Mouse (Mus musculus) gastrocnemius, postnatal 14 days (tissue): ENCODE measurements around the gene N4bp2. TPM values are rescaled to one million over a fixed set of nuclear protein-coding genes. Genes with fewer than 3 reads are reported as not detected.
A peak's percentile ranks its signal among the peaks of the same experiment; 100 is the strongest.

Experiments used
- DNase-seq: peaks from one replicate; pipeline ENCODE4 v3.0.0; 2021; ENCODE audit warnings: mixed read lengths
- intact Hi-C: fragments of 180-260 bp; cut with DNase I; formaldehyde crosslinking; loops from one replicate; pipeline ENCODE4 v1.15.1; 2025; ENCODE audit warnings: low total_unique reads
- total RNA-seq, 2 experiments: library from RNA; stranded (reverse); gene quantifications; 2 replicates each; pipeline ENCODE4 v1.2.3; 2021

The N4bp2 gene
- total RNA-seq, 2 experiments from 2014 or later = 14.4 to 16.3 TPM

DNA sequence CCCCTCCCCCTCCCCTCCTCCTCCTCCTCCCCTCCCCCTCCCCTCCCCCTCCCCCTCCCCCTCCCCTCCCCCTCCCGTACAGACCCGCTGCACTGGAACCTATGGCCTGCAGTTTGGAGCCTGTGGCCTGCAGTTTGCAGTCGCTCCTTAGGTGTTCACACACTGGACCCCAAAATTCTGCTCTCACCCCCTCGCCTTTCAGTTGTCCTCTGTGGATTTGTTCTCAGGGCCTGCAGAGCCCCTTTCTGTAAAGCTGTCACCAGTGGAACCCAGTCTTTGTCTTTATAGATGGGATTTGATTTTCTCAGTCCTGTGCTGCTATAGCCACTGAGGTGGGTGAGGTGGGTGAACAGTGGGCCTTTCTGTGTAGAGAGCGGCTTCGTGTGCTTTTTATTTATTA is 95.0 kb downstream of the N4bp2 start:
- intact Hi-C loops = no loop called here
- DNase-seq = no peak

DNA sequence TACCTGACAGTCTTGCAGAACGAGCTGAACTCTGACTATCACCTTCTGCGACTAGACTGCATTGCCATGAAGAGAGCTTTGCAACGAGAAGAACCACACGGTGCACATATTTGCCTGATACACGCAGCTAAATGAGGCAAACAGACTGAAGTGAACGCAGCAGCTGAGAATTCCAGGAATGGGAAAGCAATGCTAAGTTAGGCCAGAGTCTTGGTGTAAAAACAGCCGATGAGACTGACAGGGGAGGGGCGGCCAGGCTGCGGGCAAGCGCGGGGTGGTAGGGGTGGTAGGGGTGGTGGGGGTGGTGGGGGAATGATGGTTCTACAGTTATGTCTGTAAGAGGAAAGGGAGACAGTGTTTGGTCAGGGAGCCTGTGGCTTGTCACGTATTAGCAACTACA is 95.6 kb downstream of the N4bp2 start:
- DNase-seq = peak; percentile 41
- intact Hi-C loops = no loop called here

DNA sequence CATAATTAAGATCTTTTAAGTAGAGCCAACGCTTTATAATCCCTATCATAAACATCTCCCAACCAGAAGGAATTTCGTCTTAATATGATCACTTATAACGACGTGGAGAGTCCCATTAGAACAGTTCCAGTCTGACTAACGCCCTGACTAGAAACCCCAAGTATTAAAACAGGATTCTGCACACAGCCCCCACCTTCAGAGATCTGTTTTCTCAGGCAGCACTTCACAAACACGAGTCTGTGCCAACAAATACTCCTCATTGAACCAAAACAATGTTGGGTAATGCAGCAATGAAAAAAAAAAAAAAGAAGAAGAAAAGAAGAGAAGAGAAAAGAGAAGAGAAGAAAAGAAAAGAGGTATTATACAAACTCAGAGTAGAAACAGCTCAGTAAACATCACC is 96.1 kb downstream of the N4bp2 start:
- DNase-seq = no peak
- intact Hi-C loops = no loop called here

DNA sequence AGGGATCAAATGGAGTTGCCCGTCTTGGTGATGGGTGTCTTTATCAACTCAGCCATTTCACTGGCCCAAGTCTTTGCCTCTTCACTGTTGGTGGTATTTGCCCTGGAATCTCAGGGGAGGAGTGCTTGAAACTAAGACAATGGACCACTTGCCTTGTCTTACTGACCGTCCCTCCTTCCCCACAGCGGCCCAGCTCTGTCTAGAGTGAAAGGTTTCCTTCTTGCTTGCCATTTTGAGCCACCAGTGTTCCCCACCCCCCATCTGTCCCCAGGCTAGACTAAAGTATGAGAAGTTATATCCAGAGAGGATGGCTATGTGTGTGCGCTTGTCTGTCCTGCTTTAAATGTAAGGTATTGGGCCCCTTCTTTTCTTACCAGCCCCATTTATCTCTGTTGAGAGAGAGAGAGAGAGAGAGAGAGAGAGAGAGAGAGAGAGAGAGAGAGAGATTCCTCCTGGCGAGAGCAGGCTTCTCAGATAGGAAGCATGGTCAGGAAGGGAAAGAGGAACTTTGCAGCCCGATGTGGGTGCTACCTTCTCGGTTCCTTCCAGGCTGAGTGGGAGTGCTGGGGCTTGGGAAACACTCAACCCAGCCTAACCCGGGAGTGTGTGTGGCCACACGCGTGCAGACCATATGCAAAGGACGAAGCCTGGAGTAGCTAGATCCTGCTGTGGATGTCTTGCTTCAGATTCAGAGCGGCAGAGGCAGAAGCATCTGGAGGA is 97.1 kb downstream of the N4bp2 start:
- DNase-seq = peak; percentile 13
- intact Hi-C loops = no loop called here

DNA sequence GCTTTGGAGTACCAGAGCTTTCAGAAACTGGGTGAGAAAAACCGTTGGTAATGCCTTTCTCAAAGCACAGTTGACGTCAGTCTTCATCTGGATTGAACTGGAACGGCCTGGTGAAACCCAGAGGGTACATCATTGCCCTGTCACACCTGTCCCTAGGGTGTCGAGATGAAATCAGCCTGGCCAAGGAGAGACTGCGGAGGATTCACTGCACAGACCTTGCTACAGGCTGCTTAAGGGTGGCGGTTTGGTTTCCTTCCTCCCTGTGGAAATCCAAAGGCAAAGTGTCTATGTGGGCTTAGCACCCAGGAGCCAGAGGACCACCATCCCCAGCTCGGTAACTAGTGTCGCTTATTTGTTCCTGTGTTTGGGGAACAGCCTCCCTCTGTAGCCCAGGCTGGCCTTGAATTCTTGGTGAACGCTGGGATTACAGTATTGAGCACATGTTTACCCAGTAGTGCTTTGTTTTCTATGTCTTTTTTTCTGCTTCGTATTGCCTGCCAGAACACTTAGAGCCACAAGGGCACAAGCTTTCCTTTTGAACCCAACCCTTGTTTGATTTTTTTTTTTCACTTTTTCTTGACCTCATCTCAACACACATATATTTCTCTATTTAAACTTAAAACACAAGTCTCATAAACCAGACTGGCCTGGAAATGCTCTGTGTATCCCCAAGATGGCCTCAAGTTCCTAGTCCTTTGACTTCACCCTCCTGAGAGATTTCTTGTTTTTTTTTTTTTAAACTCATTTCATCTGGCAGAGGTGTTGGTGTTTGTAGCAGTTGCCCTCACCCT is 98.0 kb downstream of the N4bp2 start, which contains the start of gene Rhoh:
Gene Rhoh (plus strand): TSS at position 60 of the 791 bp plus-strand sequence.
- no peak for DNase-seq
- intact Hi-C loops = no loop called here

DNA sequence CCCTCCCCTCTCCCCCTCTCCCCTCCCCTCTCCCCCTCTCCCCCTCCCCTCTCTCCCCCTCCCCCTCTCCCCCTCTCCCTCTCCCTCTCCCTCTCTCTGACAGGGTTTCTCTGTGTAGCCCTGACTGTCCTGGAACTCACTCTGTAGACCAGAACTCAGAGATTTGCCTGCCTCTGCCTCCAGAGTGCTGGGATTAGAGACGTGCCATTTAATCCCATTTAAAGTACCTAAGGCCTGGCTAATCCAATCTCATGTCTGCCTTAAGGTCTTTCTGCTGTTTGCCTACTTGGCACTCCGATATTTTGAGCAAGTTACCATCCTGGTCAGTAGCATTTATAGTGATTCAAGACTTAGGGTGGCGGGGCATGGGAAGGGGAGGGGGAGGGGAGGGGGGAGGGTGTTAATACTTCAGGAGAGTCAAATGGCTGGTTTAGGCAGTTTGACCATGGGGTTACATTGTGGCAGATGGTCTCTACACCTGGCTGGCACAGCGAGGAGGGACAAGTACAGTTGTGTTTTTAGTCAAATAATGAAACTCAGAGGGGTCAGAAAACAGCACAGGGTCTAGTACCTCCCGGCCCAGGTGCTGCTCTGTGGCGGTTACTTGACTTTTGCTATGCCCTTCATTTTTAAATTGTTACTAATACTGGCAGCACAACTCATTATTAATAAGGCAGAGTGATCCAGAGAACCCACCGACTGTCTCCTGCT is 99.1 kb downstream of the N4bp2 start:
- intact Hi-C loops = no loop called here
- DNase-seq = no peak

DNA sequence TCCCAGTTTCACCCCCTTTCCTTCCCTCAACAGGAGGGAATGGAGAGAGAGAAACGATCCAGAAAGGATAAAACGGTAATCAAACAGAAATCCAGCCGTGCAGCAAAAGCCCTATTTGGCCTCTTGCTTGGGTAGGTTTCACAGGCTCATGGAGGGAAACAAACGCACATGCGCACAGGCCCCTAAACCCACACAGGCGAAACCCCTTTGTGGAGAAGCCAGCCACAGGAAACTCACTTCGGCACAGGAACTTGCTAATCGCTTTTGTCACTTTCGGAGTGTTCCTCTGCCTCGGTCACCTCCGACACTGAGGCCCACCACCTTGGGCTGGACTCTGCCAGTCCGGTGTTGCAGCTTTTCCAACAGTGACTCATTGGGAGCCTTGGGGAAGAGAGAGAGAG is 100.0 kb downstream of the N4bp2 start:
- DNase-seq = peak; percentile 20
- intact Hi-C loops = no loop called here

DNA sequence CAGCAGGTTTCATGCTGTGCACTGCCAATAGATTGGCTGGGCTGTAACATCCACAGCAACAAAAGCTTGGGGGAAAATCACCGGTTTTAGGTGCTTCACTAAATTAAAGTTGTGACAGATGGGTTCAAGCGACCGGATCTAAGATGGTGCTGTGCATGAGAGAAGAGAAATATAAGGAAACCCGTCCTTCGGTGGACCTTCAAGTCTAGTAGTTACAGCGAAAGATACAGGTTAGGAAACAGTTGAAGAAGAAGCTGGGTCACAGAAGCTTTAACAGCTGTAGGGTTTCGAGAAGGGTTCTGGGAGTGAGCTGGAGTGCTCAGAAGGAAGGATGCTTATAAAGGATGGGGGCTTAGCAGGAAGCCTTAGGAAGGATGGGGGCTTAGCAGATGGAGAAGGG is 101.2 kb downstream of the N4bp2 start:
- intact Hi-C loops = no loop called here
- no peak for DNase-seq

DNA sequence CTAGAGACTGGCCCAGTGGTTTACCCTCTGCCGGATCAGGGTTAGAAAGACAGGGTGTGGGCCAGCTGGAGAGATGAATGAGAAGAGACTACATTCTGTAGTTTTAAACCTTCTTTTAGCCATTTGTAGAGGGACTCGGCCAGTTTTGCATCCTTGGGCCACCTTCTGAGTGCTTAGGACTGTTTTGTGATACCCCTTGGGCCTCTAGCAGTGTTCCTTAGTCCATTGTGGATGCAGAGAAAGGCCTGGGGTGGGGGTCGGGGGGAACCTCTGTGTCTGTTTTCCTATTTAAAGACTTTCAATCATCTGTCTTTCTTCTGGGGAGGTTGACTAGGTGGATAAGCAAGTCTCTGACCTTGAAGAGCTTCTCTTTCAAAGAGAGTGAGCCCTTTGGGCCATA is 101.6 kb downstream of the N4bp2 start:
- DNase-seq = no peak
- intact Hi-C loops = no loop called here

DNA sequence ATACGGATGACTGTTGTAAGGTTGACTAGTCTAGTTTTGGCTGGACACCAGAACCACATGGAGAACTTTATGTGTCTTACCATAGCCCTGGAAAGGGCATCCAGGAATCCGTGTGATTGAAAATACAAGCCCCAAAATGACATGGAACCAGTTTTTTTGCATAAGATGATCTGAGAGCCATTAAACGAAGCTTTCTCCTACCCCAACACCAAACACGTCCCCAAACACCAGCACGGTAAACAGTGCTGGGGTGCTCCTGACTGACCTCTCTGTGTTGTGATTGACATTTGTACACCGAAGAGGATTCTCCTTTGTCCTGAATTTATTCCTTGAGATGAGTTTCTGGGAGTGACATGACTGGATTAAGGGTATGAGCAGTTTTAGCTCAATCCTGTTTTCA is 103.3 kb downstream of the N4bp2 start:
- intact Hi-C loops = no loop called here
- DNase-seq = no peak

DNA sequence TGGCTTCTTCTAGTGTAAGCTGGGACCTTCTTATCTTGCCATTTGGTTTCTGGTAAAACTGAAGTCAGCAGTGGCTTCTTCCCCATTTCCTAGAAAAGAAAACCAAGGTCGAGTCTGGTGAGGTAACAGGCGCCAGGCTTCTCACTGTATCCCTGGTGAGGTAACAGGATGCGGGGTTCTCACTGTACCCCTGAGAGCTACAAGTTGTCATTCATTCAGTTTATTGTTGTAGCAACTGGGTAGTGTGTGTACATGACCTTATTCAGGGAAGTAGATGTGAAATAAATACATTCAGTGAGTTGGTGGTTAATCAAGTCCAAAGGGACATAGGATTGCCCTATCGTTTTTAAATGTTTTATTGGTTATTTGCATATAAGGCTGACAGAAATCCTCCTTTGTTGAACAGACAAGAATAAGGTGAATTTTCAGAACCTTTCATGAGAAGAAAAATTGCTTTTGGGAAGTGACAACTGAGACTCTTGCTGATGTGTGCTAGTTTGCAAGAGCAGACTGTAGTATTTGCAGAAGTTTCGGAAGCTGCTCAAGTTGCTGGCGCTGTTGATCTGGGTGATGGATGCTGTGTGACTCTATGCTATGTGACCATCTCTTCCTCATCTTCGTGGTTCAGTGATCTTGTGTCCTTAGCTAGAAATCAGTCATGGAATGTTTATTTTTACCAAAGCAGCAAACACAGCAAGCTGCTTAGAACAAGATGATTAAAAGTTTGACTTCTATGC is 104.2 kb downstream of the N4bp2 start:
- intact Hi-C loops = no loop called here
- DNase-seq = no peak

DNA sequence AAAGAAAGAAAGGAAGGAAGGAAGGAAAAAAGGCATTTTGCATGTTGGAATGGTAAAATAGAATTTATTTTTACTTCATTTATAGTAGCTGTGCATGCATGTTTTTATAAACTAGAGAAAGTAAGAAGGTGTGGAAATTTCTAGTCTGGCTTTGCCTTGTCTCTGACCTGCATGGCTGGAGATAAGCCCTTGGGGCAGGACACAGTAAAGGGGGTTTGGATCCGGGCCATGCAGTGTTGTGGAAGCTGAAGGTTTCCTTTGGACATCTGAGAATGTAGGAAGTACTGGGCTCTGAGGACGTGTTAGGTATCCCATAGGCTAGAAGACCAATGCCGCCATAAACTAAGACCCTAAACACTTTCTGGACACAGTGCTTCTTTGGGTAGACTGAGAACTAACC is 105.1 kb downstream of the N4bp2 start:
- DNase-seq = no peak
- intact Hi-C loops = no loop called here

DNA sequence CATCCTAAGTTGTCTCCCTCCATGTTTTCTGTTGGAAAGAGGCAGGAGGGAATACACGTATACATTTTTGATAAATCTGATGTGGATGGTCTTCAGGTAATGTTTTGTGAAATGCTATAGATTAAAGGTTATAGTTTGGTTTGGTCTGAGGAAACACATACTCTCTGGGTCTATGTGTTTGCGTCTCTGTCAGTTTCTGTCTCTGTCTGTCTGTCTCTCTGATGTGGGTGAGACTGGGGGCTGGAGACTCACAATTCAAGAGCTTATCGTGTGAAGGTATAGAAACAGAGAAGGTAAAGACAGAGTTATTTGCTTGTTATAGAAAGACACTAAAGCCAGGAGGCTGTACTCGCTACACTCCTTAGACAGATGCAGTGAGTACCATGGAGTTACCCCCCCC is 106.3 kb downstream of the N4bp2 start:
- no peak for DNase-seq
- intact Hi-C loops = no loop called here

DNA sequence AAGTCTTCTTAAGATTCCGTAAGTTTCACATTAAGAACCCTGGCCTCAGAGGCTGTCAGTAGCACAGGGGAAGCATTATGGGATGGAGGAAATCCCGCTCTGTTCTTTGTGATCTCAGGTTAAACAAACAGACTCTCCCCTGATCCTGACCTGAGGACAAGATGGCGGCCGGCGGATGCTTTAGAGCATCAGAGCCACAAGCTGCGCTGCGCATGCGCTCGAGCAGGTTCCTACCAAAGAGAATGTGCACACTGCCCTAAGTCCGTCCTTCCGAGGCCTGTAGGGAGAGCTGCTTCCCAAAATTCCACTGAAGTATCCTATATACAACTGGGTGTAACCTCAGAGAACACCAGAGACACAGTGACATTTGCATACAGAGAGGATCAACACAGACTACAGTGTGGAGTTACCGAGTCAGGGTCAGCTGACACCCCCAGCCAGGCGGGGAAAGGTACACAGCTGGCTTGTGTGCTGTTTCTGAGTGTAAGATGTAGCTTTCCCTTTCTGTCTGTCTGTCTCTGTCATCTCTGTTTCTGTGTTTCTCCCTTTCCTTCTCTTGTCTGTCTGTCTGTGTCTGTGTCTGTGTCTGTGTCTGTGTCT is 108.1 kb downstream of the N4bp2 start:
- intact Hi-C loops = no loop called here
- no peak for DNase-seq

DNA sequence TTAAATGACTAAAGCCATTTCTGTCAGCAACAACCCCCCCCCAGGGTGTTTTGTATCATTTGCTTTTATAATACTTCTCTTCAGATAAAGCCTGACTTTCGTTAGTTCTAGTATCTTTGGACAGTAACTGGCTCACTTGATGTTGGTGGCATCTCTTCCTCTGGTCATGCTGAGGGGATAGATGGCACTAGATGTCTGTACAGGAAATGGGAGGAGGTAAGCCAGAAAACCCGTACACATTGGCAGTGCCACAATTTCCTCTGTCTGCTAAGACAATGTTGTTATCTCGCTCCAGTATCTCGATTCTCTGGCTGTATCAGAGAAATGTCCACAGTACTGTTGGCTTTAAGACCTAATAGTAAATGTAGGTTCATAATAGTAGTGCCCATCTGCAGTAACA is 109.9 kb downstream of the N4bp2 start:
- DNase-seq = no peak
- intact Hi-C loops = no loop called here

DNA sequence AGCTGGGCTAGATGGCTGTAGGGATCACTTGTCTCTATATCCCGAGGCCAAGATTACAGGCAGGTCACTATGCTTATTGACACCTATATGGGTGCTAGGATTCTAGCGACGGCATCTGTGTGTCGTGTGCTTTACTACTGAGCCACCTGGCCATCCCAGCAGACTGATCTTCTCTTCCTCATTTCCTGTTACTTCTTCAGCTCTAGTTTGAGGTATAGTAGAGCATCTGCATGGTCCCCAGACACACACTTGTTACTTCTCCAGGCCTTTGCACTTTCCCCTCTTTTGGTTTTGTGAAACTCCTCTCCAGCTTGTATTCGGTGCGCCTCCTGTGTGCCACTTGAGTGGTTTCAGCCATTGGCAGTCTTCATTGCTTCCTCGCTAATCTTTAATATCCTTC is 111.9 kb downstream of the N4bp2 start:
- intact Hi-C loops = no loop called here

DNA sequence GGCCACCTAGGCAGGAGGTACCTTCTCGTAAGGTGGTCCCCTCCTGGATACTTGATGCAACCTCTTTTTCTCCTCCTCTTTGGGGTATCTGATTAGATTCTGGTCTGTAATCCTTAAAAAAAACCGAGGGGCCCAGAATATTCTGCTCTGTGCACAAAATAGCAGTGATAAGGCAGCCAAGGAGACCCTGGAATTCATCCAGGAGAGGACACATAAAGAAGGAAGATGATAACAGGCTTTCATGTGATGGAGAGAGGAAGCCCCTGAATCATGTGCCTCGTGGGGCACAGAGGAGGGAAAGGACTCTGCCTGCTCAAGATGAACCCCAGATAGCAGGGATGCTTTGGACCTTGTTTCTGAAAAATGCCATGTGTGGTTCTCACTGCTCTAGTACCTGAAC is 115.0 kb downstream of the N4bp2 start:
- DNase-seq = no peak
- intact Hi-C loops = no loop called here

More for the DNA sequence above, 111.9 kb downstream of the N4bp2 start:
- DNase-seq = no peak
